Mouse (Mus musculus) forebrain, embryonic 11.5 days (tissue): ENCODE results near the gene Best2. TPM values are rescaled to one million over a fixed set of nuclear protein-coding genes. Genes with fewer than 3 reads are reported as not detected.

ENCODE experiments used
- ATAC-seq: fragments of 200-750 bp; cut with Nextera tagmentation; replicated peaks from 2 replicates; pipeline ENCODE4 v1.8.0; 2017; ENCODE audit warnings: moderate TSS enrichment; ENCODE audit not compliant: low FRiP score
- DNase-seq: peaks from one replicate; pipeline ENCODE4 v3.0.0-alpha.2; 2017; ENCODE audit warnings: low spot score
- H3K27ac ChIP-seq: fragments of 300-500 bp; sonication (generic); 2 replicates; pipeline ENCODE4 v1.5.1; 2014; ENCODE audit warnings: low read depth, low read length
- H3K27me3 ChIP-seq: fragments of 300-500 bp; sonication (generic); 2 replicates; pipeline ENCODE4 v1.6.1; 2014; ENCODE audit warnings: mild to moderate bottlenecking, low read length, mixed read lengths; ENCODE audit not compliant: control insufficient read depth, insufficient read depth
- H3K36me3 ChIP-seq: fragments of 300-500 bp; sonication (generic); 2 replicates; pipeline ENCODE4 v1.6.1; 2014; ENCODE audit warnings: mild to moderate bottlenecking, low read length, moderate library complexity, mixed read lengths; ENCODE audit not compliant: control insufficient read depth, insufficient read depth
- H3K4me1 ChIP-seq: fragments of 300-500 bp; sonication (generic); replicated peaks from 2 replicates; pipeline ENCODE4 v1.6.1; 2014; ENCODE audit warnings: low read length, mixed read lengths; ENCODE audit not compliant: control insufficient read depth, insufficient read depth
- H3K4me2 ChIP-seq: fragments of 300-500 bp; sonication (generic); 2 replicates; pipeline ENCODE4 v1.6.1; 2014; ENCODE audit warnings: low read depth, mild to moderate bottlenecking, low read length, moderate library complexity, mixed read lengths; ENCODE audit not compliant: severe bottlenecking
- H3K4me3 ChIP-seq: fragments of 300-500 bp; sonication (generic); 2 replicates; pipeline ENCODE4 v1.5.1; 2014; ENCODE audit warnings: low read depth, low read length
- H3K9ac ChIP-seq: fragments of 300-500 bp; sonication (generic); 2 replicates; pipeline ENCODE4 v1.6.1; 2014; ENCODE audit warnings: low read length
- H3K9me3 ChIP-seq: fragments of 300-500 bp; sonication (generic); 2 replicates; pipeline ENCODE4 v1.6.1; 2016; ENCODE audit warnings: low read length, mixed read lengths; ENCODE audit not compliant: control insufficient read depth
- WGBS: fragments of 180-500 bp; shearing (Covaris S2); extraction: QIAGEN DNeasy Blood & Tissue Kit; methylation state at CpG from one replicate; pipeline ENCODE4 v1.1.7; 2014; 5-methylcytosine and 5-hydroxymethylcytosine counted together
- polyA plus RNA-seq: library from polyadenylated mRNA; unstranded; fragments of >200 nt; fragmentation: Nextera tagmentation; extraction: Ambion mirVana; gene quantifications from 2 replicates; pipeline ENCODE4 v1.2.1, GENCODE M21; 2014

Best2 gene
- not detected in 2 replicates for polyA plus RNA-seq

- Histone ChIP-seq H3K9ac (peak within 1 kb of the TSS; percentile 46; the same call in 1 of the 2 replicates), H3K4me3 (peak within 1 kb of the TSS; percentile 22), H3K4me1 (0 out of 2 replicates have a peak, but pooled peaks cover 1% of the 10 kb centered on the region), H3K27me3 (peaks cover 16% of the 10 kb centered on the region), H3K9me3 (no peaks in the 10 kb centered on the region), H3K27ac (no peak within 1 kb of the TSS), H3K36me3 (peaks cover 2% of the 10 kb centered on the region; the same call in 1 of the 2 replicates), H3K4me2 (peak within 1 kb of the TSS; percentile 64)
- DNase-seq (no peak), ATAC-seq (no peak)
- 53% methylated on average over 2 of the region's 2 CpGs for WGBS
These were observed at the start of gene Best2 for GRCm38 (mm10) chr8:85014431-85014830. Best2 (minus strand) TSS chr8:85014531.

- Histone ChIP-seq H3K4me2 (no peak overlapping the region), H3K9ac (no peak overlapping the region), H3K27me3 (no peaks in the 10 kb centered on the region), H3K4me1 (peaks cover 4% of the 10 kb centered on the region; the same call in 1 of the 2 replicates), H3K9me3 (no peaks in the 10 kb centered on the region), H3K27ac (no peak overlapping the region), H3K36me3 (peaks cover 5% of the 10 kb centered on the region; the same call in 1 of the 2 replicates), H3K4me3 (no peak overlapping the region)
- DNase-seq (no peak), ATAC-seq (no peak)
- WGBS, result 94% methylated on average over 4 of the region's 4 CpGs
These were observed 48.3 kb upstream of the Best2 start for GRCm38 (mm10) chr8:85062603-85063002.

DNA sequence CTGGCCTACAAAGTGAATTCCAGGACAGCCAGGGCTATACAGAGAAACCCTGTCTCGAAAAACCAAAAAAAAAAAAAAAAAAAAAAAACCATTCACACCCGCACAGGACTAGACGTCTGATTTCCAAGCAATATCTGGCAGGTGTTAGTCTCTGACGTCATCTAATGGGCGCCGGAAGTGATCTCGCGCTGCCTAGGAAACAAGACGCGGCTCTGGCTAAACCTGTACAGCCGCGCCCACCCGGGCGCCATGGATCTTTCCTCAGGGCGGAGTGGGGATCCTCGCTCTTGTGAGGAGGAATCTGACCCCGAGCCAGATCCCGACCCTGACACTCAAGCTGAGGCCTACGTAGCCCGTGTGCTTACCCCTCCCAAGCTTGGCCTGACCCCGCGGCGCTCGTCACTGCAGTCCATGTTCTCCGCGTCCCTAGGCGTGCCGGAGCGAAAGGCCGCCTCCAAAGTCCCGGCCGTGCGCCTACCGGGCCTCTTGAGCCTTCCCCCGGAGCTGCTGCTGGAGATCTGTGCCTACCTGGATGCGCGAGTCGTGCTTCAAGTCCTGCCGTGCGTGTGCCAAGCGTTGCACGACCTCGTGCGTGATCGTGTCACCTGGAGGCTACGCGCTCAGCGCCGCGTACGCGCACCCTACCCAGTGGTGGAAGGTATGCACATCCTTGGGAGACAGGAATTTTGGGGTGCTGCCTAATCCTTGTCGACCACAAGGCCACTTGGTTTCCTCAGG lies 45.7 kb upstream of the Best2 start, which contains the start of gene Fbxw9:
Gene Fbxw9 (plus strand): TSS at position 177 of the 738 bp plus-strand sequence.
- under 1% methylated on average over 52 of the region's 53 CpGs for WGBS

GRCm38 (mm10) chr8:85057367-85057766 lies 43.0 kb upstream of the Best2 start:
- Histone ChIP-seq H3K27ac (no peak overlapping the region), H3K27me3 (no peaks in the 10 kb centered on the region), H3K4me2 (no peak overlapping the region), H3K9me3 (no peaks in the 10 kb centered on the region), H3K4me1 (peaks cover 4% of the 10 kb centered on the region; the same call in 1 of the 2 replicates), H3K9ac (no peak overlapping the region), H3K4me3 (no peak overlapping the region), H3K36me3 (peaks cover 16% of the 10 kb centered on the region)
- DNase-seq, result no peak
- WGBS, result 85% methylated on average over 7 of the region's 7 CpGs
- no peak for ATAC-seq

More for the DNA sequence above, 45.7 kb upstream of the Best2 start, which contains the start of gene Fbxw9:
- no peak within 1 kb of the TSS for H3K27ac ChIP-seq
- peak within 1 kb of the TSS; percentile 92 for H3K4me2 ChIP-seq
- peaks cover 4% of the 10 kb centered on the region; the same call in 1 of the 2 replicates for H3K4me1 ChIP-seq
- H3K9ac ChIP-seq, result peak within 1 kb of the TSS; percentile 63
- H3K36me3 ChIP-seq, result peaks cover 5% of the 10 kb centered on the region; the same call in 1 of the 2 replicates
- no peaks in the 10 kb centered on the region for H3K27me3 ChIP-seq
- no peaks in the 10 kb centered on the region for H3K9me3 ChIP-seq
- DNase-seq (peak; percentile 93), ATAC-seq (peak; percentile 92)
- H3K4me3 ChIP-seq, result peak within 1 kb of the TSS; percentile 79

GRCm38 (mm10) chr8:85043619-85044018 lies 29.3 kb upstream of the Best2 start:
- H3K9ac ChIP-seq, result no peak overlapping the region
- peaks cover 19% of the 10 kb centered on the region for H3K36me3 ChIP-seq
- 90% methylated on average over 6 of the region's 6 CpGs for WGBS
- no peak overlapping the region for H3K4me3 ChIP-seq
- no peaks in the 10 kb centered on the region for H3K27me3 ChIP-seq
- no peaks in the 10 kb centered on the region for H3K9me3 ChIP-seq
- no peak for ATAC-seq
- no peak overlapping the region for H3K27ac ChIP-seq
- 0 out of 2 replicates have a peak, but pooled peaks cover 3% of the 10 kb centered on the region for H3K4me1 ChIP-seq
- no peak overlapping the region for H3K4me2 ChIP-seq
- no peak for DNase-seq

- peak overlapping the region; percentile 96 for H3K4me2 ChIP-seq
These were observed 23.6 kb upstream of the Best2 start for GRCm38 (mm10) chr8:85037681-85038531.

GRCm38 (mm10) chr8:85037366-85037680 lies 23.0 kb upstream of the Best2 start:
- Histone ChIP-seq H3K9me3 (no peaks in the 10 kb centered on the region), H3K36me3 (peaks cover 2% of the 10 kb centered on the region; the same call in 1 of the 2 replicates)

More at GRCm38 (mm10) chr8:85037681-85038531, 23.6 kb upstream of the Best2 start:
- Histone ChIP-seq H3K27me3 (no peaks in the 10 kb centered on the region), H3K4me3 (peak overlapping the region; percentile 80), H3K36me3 (peaks cover 3% of the 10 kb centered on the region; the same call in 1 of the 2 replicates), H3K9me3 (no peaks in the 10 kb centered on the region), H3K27ac (peak overlapping the region; percentile 99), H3K9ac (peak overlapping the region; percentile 93), H3K4me1 (0 out of 2 replicates have a peak, but pooled peaks cover 7% of the 10 kb centered on the region)
- DNase-seq (peak; percentile 77), ATAC-seq (0 out of 2 replicates have a peak, but pooled peaks have one; percentile 4)
- under 1% methylated on average over 56 of the region's 57 CpGs for WGBS

GRCm38 (mm10) chr8:85036718-85037365 lies 22.5 kb upstream of the Best2 start, which contains the start of gene Tnpo2:
Tnpo2 (plus strand) TSS chr8:85036915.
- Histone ChIP-seq H3K4me1 (0 out of 2 replicates have a peak, but pooled peaks cover 7% of the 10 kb centered on the region), H3K27ac (peak within 1 kb of the TSS; percentile 99), H3K36me3 (no peaks in the 10 kb centered on the region; the same call in 1 of the 2 replicates), H3K9ac (peak within 1 kb of the TSS; percentile 93), H3K27me3 (no peaks in the 10 kb centered on the region), H3K9me3 (no peaks in the 10 kb centered on the region), H3K4me3 (peak within 1 kb of the TSS; percentile 80), H3K4me2 (peak within 1 kb of the TSS; percentile 96)
- peak; percentile 93 for DNase-seq
- WGBS, result under 1% methylated on average over 59 of the region's 59 CpGs
- peak; percentile 93 for ATAC-seq

More at GRCm38 (mm10) chr8:85037366-85037680, 23.0 kb upstream of the Best2 start:
- Histone ChIP-seq H3K4me2 (peak overlapping the region; percentile 96), H3K27ac (peak overlapping the region; percentile 99), H3K4me3 (peak overlapping the region; percentile 80), H3K9ac (peak overlapping the region; percentile 93), H3K27me3 (no peaks in the 10 kb centered on the region), H3K4me1 (0 out of 2 replicates have a peak, but pooled peaks cover 7% of the 10 kb centered on the region)
- WGBS, result 1% methylated on average over 14 of the region's 14 CpGs
- peak; percentile 60 for ATAC-seq
- no peak for DNase-seq
